Mouse (Mus musculus) G1E (cell line): Measurements from ENCODE around the gene Gm17019. TPM values are rescaled to one million over a fixed set of nuclear protein-coding genes. Genes with fewer than 3 reads are reported as not detected.
"Not testable (repeated sequence)": the region's sequence is repeated elsewhere in the genome, so short reads cannot be mapped to it uniquely, and the experiment has no call there.

Source experiments
- ATAC-seq: 2 replicates; pipeline ENCODE4 v1.8.0; 2016; ENCODE audit warnings: mild to moderate bottlenecking; ENCODE audit not compliant: insufficient number of reproducible peaks, poor library complexity, low FRiP score, severe bottlenecking; ENCODE audit errors: extremely low read depth
- DNase-seq: peaks from one replicate; pipeline ENCODE4 v3.0.0; 2012; ENCODE audit warnings: low spot score
- H3K27me3 ChIP-seq: 2 replicates; pipeline ENCODE4 v1.6.1; 2012; ENCODE audit warnings: mild to moderate bottlenecking, low read length, inconsistent platforms; ENCODE audit not compliant: insufficient read depth
- H3K36me3 ChIP-seq: replicated peaks from 2 replicates; pipeline ENCODE3; 2012; ENCODE audit warnings: mild to moderate bottlenecking, inconsistent platforms
- H3K4me1 ChIP-seq: 2 replicates; pipeline ENCODE4 v1.6.1; 2012; ENCODE audit warnings: low read depth, low read length, inconsistent platforms, mixed read lengths; ENCODE audit not compliant: insufficient read depth
- H3K4me3 ChIP-seq: 2 replicates; pipeline ENCODE4 v1.5.1; 2012; ENCODE audit warnings: low read depth, mild to moderate bottlenecking, inconsistent platforms, low read length, moderate library complexity, mixed read lengths
- H3K9me3 ChIP-seq: replicated peaks from 2 replicates; pipeline ENCODE4 v1.6.1; 2012; ENCODE audit warnings: inconsistent platforms
- polyA plus RNA-seq: library from polyadenylated mRNA; stranded (reverse); fragments of >175 nt; gene quantifications from 2 replicates; pipeline ENCODE4 v1.2.3, GENCODE M21; 2012
- total RNA-seq, 2 experiments: library from RNA; stranded (forward) in 1 of 2; stranded (reverse) in 1 of 2; fragments of 200-1000 nt in 1 of 2; fragments of >200 nt in 1 of 2; fragmentation: Nextera tagmentation in 1 of 2; gene quantifications; 2 replicates each; pipeline ENCODE4 v1.2.3; 2014 to 2017

The Gm17019 gene
- total and polyA plus RNA-seq, 3 experiments: not detected

GRCm38 (mm10) chr5:15020067-15020466, 12.7 kb downstream of the Gm17019 start:
- H3K4me1 ChIP-seq, H3K27me3 ChIP-seq, H3K4me3 ChIP-seq, H3K9me3 ChIP-seq, ATAC-seq, DNase-seq, H3K36me3 ChIP-seq: not testable (repeated sequence)

- not testable (repeated sequence) for ATAC-seq, H3K36me3 ChIP-seq, DNase-seq
These were observed 21.9 kb downstream of the Gm17019 start for GRCm38 (mm10) chr5:15010639-15011582.

GRCm38 (mm10) chr5:15006907-15007306, 25.9 kb downstream of the Gm17019 start:
- H3K4me3 ChIP-seq, ATAC-seq, H3K27me3 ChIP-seq, DNase-seq, H3K9me3 ChIP-seq, H3K4me1 ChIP-seq, H3K36me3 ChIP-seq: not testable (repeated sequence)

More at GRCm38 (mm10) chr5:15010639-15011582, 21.9 kb downstream of the Gm17019 start:
- not testable (repeated sequence) for H3K4me1 ChIP-seq, H3K4me3 ChIP-seq, H3K9me3 ChIP-seq, H3K27me3 ChIP-seq

- not testable (repeated sequence) for H3K9me3 ChIP-seq, ATAC-seq, H3K36me3 ChIP-seq, DNase-seq, H3K4me1 ChIP-seq, H3K4me3 ChIP-seq, H3K27me3 ChIP-seq
These were observed 26.5 kb downstream of the Gm17019 start for GRCm38 (mm10) chr5:15006288-15006687.

- H3K4me3 ChIP-seq, H3K27me3 ChIP-seq, DNase-seq, H3K36me3 ChIP-seq, H3K4me1 ChIP-seq, H3K9me3 ChIP-seq, ATAC-seq: not testable (repeated sequence)
These were observed 27.2 kb downstream of the Gm17019 start for GRCm38 (mm10) chr5:15005584-15005983.

GRCm38 (mm10) chr5:15004569-15005562, 27.9 kb downstream of the Gm17019 start:
- not testable (repeated sequence) for H3K4me3 ChIP-seq, H3K4me1 ChIP-seq, H3K36me3 ChIP-seq, DNase-seq, H3K27me3 ChIP-seq, H3K9me3 ChIP-seq
- ATAC-seq: peak; percentile 45

GRCm38 (mm10) chr5:14998077-14998476, 34.7 kb downstream of the Gm17019 start:
- not testable (repeated sequence) for H3K9me3 ChIP-seq, ATAC-seq, H3K4me1 ChIP-seq, H3K36me3 ChIP-seq, H3K4me3 ChIP-seq, DNase-seq, H3K27me3 ChIP-seq

GRCm38 (mm10) chr5:14997556-14997955, 35.2 kb downstream of the Gm17019 start:
- H3K4me3 ChIP-seq, H3K4me1 ChIP-seq, H3K9me3 ChIP-seq, ATAC-seq, H3K27me3 ChIP-seq, DNase-seq, H3K36me3 ChIP-seq: not testable (repeated sequence)

GRCm38 (mm10) chr5:14996670-14997249, 36.0 kb downstream of the Gm17019 start:
- not testable (repeated sequence) for DNase-seq, ATAC-seq

GRCm38 (mm10) chr5:14994124-14994523, 38.7 kb downstream of the Gm17019 start:
- not testable (repeated sequence) for DNase-seq, H3K36me3 ChIP-seq, H3K9me3 ChIP-seq, H3K4me3 ChIP-seq, H3K27me3 ChIP-seq, H3K4me1 ChIP-seq, ATAC-seq

More at GRCm38 (mm10) chr5:14996670-14997249, 36.0 kb downstream of the Gm17019 start:
- H3K4me3 ChIP-seq, H3K36me3 ChIP-seq, H3K27me3 ChIP-seq, H3K4me1 ChIP-seq, H3K9me3 ChIP-seq: not testable (repeated sequence)
